1 mouse cellular context compared by ENCODE assay signal in genomic region chr5:126063644-126064043, GRCm38 (mm10).
TF ChIP-seq lines count a peak whose summit lies in the region.

No protein-coding gene starts in this region.

TF ChIP-seq in MEL, 35 proteins besides CTCF, POLR2A, EP300 and RAD21 (continued from another document):
- TF ChIP-seq UBTF (IDR thresholded peaks at IDR 0.05; ENCODE audit: borderline replicate concordance, insufficient read depth, low read depth, low read length) (no peak), TBP (IDR thresholded peaks at IDR 0.05; ENCODE audit: low read depth, low read length) (no peak), ZKSCAN1 (IDR thresholded peaks at IDR 0.05; ENCODE audit: low read depth, low read length) (no peak), ELF1 (IDR thresholded peaks at IDR 0.05; ENCODE audit: low read depth, low read length) (no peak), MYB (IDR thresholded peaks at IDR 0.05; ENCODE audit: low read depth, low read length) (no peak), MEF2A (IDR thresholded peaks at IDR 0.05; ENCODE audit: extremely low read depth, insufficient replicate concordance, low read depth, low read length, poor library complexity, severe bottlenecking) (no peak), CHD2 (IDR thresholded peaks at IDR 0.05; ENCODE audit: low read length) (no peak), POLR2AphosphoS2 (IDR thresholded peaks at IDR 0.05; ENCODE audit: low read length) (no peak), TAL1 (IDR thresholded peaks at IDR 0.05; ENCODE audit: low read length) (no peak)
